Mouse (Mus musculus) forebrain, embryonic 10.5 days (tissue): ENCODE results near the gene Npcd. TPM values are rescaled to one million over a fixed set of nuclear protein-coding genes. Genes with fewer than 3 reads are reported as not detected.

Experiments used
- DNase-seq: peaks from one replicate; pipeline ENCODE4 v3.0.0-alpha.2; 2017; ENCODE audit warnings: low spot score; ENCODE audit errors: extremely low spot score
- H3K27ac ChIP-seq: fragments of 300-500 bp; sonication (generic); 2 replicates; pipeline ENCODE4 v1.5.1; 2016; ENCODE audit warnings: mild to moderate bottlenecking
- H3K27me3 ChIP-seq: fragments of 300-500 bp; sonication (generic); 2 replicates; pipeline ENCODE4 v1.6.1; 2016; ENCODE audit warnings: mild to moderate bottlenecking; ENCODE audit not compliant: poor library complexity, severe bottlenecking
- H3K36me3 ChIP-seq: fragments of 300-500 bp; sonication (generic); replicated peaks from 2 replicates; pipeline ENCODE4 v1.6.1; 2016; ENCODE audit warnings: mild to moderate bottlenecking, moderate library complexity
- H3K4me1 ChIP-seq: fragments of 300-500 bp; sonication (generic); 2 replicates; pipeline ENCODE4 v1.6.1; 2016
- H3K4me3 ChIP-seq: fragments of 300-500 bp; sonication (generic); 2 replicates; pipeline ENCODE4 v1.5.1; 2016; ENCODE audit warnings: mild to moderate bottlenecking, moderate library complexity
- H3K9me3 ChIP-seq: fragments of 300-500 bp; sonication (generic); 2 replicates; pipeline ENCODE4 v1.6.1; 2016; ENCODE audit warnings: mild to moderate bottlenecking, moderate library complexity
- WGBS: fragments of 180-500 bp; shearing (Covaris S2); methylation state at CpG from one replicate; pipeline ENCODE4 v1.1.7; 2016; 5-methylcytosine and 5-hydroxymethylcytosine counted together
- polyA plus RNA-seq: library from polyadenylated mRNA; unstranded; fragments of >200 nt; fragmentation: Nextera tagmentation; extraction: Ambion mirVana; gene quantifications from 2 replicates; pipeline ENCODE4 v1.2.1, GENCODE M21; 2016

The Npcd gene
- polyA plus RNA-seq, 1 experiment from 2014 or later, result not detected

GRCm38 (mm10) chr15:79850143-79850542 is 16.1 kb upstream of the Npcd start:
- H3K36me3 ChIP-seq, result no peaks in the 10 kb centered on the region
- H3K4me3 ChIP-seq, result no peak overlapping the region
- 92% methylated on average over 2 of the region's 2 CpGs for whole genome bisulfite sequencing
- H3K27ac ChIP-seq, result no peak overlapping the region
- peaks cover 7% of the 10 kb centered on the region; the same call in 1 of the 2 replicates for H3K9me3 ChIP-seq
- peaks cover 12% of the 10 kb centered on the region for H3K4me1 ChIP-seq
- peaks cover 11% of the 10 kb centered on the region; the same call in 1 of the 2 replicates for H3K27me3 ChIP-seq
- DNase-seq, result no peak

DNA sequence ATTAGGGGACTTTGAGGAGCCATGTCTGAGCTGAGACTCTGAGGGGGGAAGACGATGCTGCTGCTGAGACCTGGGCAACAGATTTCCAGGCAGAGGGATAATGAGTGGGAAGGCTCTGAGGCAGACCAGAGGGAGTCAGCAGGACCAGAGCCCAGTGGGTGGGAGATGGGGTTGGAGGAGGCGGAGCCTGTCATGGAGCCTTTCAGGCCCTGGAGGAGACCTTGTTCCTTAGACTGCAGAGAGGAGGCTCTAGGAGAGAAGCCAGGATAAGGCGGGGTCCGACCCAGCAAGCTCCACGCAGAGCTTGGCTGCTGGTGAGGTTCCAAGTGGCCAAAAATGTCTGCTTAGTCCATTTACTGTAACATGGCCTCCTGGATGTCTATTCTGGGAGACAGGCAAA is 13.1 kb upstream of the Npcd start:
- no peak overlapping the region for H3K4me3 ChIP-seq
- H3K27ac ChIP-seq, result no peak overlapping the region
- H3K27me3 ChIP-seq, result peaks cover 11% of the 10 kb centered on the region; the same call in 1 of the 2 replicates
- peaks cover 12% of the 10 kb centered on the region for H3K4me1 ChIP-seq
- no peak for DNase-seq
- H3K36me3 ChIP-seq, result no peaks in the 10 kb centered on the region
- H3K9me3 ChIP-seq, result peaks cover 7% of the 10 kb centered on the region; the same call in 1 of the 2 replicates
- WGBS, result 25% methylated on average over 5 of the region's 5 CpGs

DNA sequence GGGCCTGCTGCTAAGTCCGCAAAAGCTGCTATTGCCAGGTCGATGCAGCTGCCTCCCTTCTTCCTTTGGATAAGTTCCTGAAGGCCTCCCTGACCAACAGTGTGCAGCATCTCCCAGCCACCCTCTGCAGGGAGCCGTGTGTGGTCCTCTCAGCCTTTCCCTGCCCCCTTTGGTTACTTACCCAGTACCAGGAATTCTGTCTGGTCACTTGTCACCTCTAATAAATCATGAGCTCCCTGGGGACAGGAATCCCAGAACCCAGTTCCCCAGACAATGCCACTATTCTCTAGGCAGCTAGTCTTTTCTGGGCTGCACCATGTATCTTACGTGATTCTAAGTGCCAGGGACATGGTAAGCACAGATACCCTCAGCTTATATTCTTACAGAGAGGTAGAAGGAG is 11.9 kb upstream of the Npcd start:
- Histone ChIP-seq H3K27ac (no peak overlapping the region), H3K27me3 (peaks cover 11% of the 10 kb centered on the region; the same call in 1 of the 2 replicates), H3K4me1 (peaks cover 12% of the 10 kb centered on the region), H3K36me3 (no peaks in the 10 kb centered on the region), H3K9me3 (peaks cover 7% of the 10 kb centered on the region; the same call in 1 of the 2 replicates), H3K4me3 (no peak overlapping the region)
- 79% methylated on average over 4 of the region's 4 CpGs for WGBS
- DNase-seq, result no peak

DNA sequence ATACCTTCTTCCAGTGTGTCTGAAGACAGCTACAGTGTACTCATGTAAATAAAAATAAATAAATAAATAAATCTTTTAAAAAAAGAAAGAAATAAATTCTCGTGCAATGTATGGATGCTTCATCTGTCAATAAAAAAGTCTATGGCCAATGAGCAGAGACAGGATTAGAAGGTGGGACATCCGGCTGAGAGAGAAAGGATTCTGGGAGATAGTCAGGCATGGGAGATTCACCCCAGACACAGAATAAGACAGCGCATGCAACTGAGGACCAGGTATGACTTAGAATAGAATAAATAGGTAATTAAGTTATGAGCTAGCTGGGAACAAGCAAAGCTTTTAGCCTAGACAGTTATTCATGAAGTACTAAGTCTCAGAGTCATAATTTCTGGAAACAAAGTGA is 8.9 kb upstream of the Npcd start:
- Histone ChIP-seq H3K27ac (no peak overlapping the region), H3K9me3 (no peaks in the 10 kb centered on the region), H3K4me1 (peaks cover 12% of the 10 kb centered on the region), H3K36me3 (no peaks in the 10 kb centered on the region), H3K4me3 (no peak overlapping the region), H3K27me3 (peaks cover 11% of the 10 kb centered on the region; the same call in 1 of the 2 replicates)
- 83% methylated on average over 3 of the region's 3 CpGs for WGBS
- no peak for DNase-seq

- 76% methylated on average over 2 of the region's 2 CpGs for WGBS
- no peaks in the 10 kb centered on the region for H3K36me3 ChIP-seq
- H3K27ac ChIP-seq, result no peak overlapping the region
- H3K27me3 ChIP-seq, result no peaks in the 10 kb centered on the region
- H3K4me1 ChIP-seq, result peaks cover 7% of the 10 kb centered on the region
- H3K9me3 ChIP-seq, result no peaks in the 10 kb centered on the region
- H3K4me3 ChIP-seq, result no peak overlapping the region
- no peak for DNase-seq
Measured at GRCm38 (mm10) chr15:79840281-79840680, 6.2 kb upstream of the Npcd start.

DNA sequence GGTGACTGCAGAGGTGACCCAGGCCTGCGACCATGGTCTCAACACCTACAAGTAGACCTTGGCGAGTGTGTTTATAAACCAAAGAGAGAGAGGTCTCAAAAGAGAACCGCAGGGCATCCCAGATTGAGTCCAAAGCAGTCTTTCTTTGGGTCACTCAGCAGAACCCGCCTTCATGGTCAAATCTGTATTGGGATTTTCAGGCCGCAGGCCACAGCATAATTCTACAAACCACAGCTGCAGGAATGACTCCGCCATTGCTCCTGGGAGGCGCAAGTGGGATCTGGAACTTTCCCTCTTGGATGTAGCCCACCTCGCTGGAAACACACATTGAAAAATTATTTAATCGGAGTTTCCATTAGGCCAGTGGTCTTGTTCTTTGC is 834 bp upstream of the Npcd start:
- peaks cover 11% of the 10 kb centered on the region for H3K36me3 ChIP-seq
- peak overlapping the region; percentile 97 for H3K27ac ChIP-seq
- 56% methylated on average over 9 of the region's 9 CpGs for WGBS
- H3K4me1 ChIP-seq, result peaks cover 50% of the 10 kb centered on the region
- DNase-seq, result no peak
- no peaks in the 10 kb centered on the region for H3K27me3 ChIP-seq
- H3K4me3 ChIP-seq, result peak overlapping the region; percentile 69
- H3K9me3 ChIP-seq, result no peaks in the 10 kb centered on the region

GRCm38 (mm10) chr15:79833251-79834050 is 586 bp downstream of the Npcd start:
- Histone ChIP-seq H3K27me3 (no peaks in the 10 kb centered on the region), H3K4me3 (peak overlapping the region; percentile 69), H3K27ac (peak overlapping the region; percentile 97), H3K9me3 (no peaks in the 10 kb centered on the region), H3K36me3 (peaks cover 24% of the 10 kb centered on the region), H3K4me1 (peaks cover 65% of the 10 kb centered on the region)
- WGBS, result 1% methylated on average over 41 of the region's 41 CpGs
- peak; percentile 38 for DNase-seq

DNA sequence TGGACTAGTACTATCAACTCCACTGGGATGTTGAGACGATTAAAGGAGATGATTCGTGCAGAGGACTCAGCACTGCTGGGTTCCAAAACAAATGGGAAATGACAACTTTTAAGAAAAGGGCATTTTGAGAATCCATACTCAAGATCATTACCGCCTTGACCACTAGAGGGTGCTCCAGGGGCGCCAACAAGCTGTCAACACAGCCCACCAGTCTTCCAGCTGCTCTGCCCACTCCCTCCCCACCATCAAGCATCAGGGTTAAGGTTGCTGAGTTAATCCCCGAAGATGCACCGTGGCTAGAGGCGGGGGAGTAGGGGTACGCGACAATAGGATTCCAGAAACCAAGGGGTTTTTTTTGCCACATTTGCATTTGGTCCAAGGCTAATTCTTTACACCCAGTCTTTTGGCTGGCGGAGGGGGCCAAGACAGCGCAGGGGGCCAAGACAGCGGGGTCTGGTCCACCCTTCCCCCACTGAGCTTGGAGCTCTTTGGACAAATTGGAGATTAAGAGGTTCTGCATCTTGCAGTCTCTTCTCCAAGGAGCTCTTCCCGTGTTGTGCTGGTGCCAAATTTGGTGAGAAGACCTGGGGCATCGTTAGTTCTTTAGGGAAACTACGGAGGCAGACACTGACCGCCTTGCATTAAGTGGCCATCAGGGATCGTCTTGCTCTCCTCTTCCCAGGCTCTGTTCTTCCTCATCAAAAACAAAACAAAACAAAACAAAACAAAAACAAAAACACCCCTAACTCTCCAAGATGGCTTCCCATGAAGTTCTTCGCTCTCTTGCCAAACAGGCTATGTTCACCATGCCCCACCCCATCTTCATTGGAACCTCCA is 1.8 kb downstream of the Npcd start:
- Histone ChIP-seq H3K9me3 (no peaks in the 10 kb centered on the region), H3K4me3 (peak overlapping the region; percentile 69), H3K27me3 (no peaks in the 10 kb centered on the region), H3K4me1 (peaks cover 72% of the 10 kb centered on the region), H3K27ac (peak overlapping the region; percentile 97), H3K36me3 (peaks cover 36% of the 10 kb centered on the region)
- peak; percentile 80 for DNase-seq
- WGBS, result 27% methylated on average over 18 of the region's 18 CpGs

DNA sequence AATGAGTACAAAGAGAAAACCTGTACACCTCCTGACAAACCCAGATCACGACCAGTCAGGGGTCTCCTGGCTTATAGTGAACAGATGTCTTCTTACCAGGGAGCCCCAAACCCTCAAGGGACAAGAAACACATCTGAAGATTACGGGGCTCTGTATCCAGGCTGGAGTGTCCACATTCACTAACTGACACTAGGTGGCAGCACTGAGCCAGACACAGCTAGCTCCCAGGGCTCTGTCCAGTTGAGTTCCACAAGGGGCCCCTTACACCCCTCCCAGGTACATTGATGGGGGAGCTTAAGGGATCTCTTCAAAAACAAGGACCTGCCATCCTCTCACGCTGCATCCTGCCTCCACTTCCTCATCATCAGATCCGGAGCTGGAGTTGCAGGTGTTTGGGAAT is 3.6 kb downstream of the Npcd start:
- Histone ChIP-seq H3K4me3 (no peak overlapping the region), H3K9me3 (no peaks in the 10 kb centered on the region), H3K27me3 (no peaks in the 10 kb centered on the region), H3K27ac (no peak overlapping the region), H3K36me3 (peaks cover 51% of the 10 kb centered on the region), H3K4me1 (peaks cover 78% of the 10 kb centered on the region)
- peak; percentile 76 for DNase-seq
- 19% methylated on average over 4 of the region's 4 CpGs for WGBS

DNA sequence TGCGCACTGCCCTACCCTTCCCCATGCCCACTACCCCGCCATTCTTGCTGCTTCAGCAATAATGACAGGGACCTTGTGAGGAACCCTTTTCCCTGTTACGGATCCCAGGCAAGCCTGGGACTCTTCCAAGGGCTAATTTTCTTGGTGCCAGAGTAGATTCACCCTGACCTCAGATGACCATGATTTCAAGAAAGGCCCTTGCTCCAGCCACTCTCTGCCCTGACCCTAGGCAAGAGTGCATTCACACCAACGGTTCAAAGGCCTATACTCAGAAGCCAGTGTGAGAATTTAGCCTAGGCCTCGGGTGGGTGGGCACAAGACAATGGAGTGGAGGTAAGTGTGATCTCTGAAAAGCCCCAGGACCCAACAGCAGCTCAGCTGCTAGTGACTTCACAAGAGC is 4.6 kb downstream of the Npcd start:
- Histone ChIP-seq H3K27me3 (no peaks in the 10 kb centered on the region), H3K4me1 (peaks cover 76% of the 10 kb centered on the region), H3K4me3 (no peak overlapping the region), H3K36me3 (peaks cover 61% of the 10 kb centered on the region), H3K9me3 (no peaks in the 10 kb centered on the region), H3K27ac (no peak overlapping the region)
- DNase-seq, result no peak
- 79% methylated on average over 5 of the region's 5 CpGs for WGBS

DNA sequence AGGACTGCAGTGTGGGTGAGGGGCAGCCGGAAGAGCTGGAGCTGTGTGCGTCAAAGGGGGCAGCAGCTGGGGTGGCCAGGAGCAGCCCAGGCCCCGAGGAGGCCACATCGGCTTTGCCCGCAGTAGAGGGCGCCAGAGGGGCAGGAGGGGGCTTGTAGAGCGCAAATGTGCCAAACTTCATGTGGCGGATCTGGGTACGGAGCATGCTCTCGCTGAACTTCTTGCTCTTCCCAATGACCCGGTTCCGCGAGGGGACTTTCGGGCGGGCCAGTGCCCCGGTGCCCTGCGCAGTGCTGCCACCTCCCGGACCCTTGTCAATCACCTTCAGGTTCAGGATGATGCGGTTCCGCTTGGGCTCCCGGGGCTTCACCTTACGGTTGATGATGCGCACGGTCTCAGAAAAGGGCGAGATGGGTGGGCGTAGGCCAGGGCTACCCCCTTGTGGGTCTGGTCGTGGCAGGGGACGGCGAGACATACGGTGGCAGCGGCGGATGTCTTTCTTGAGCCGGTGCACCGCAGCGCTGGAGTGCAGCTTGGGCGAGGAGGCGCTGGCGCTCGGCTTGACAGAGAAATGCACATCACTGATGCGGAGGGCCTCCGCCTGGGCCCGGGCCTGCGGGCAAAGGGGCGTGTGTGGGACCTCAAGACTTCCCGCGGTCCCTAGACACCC is 5.5 kb downstream of the Npcd start:
- Histone ChIP-seq H3K27ac (peak overlapping the region; percentile 22; the same call in 1 of the 2 replicates), H3K36me3 (peaks cover 68% of the 10 kb centered on the region), H3K27me3 (no peaks in the 10 kb centered on the region), H3K4me1 (peaks cover 73% of the 10 kb centered on the region), H3K4me3 (peak overlapping the region; percentile 29), H3K9me3 (no peaks in the 10 kb centered on the region)
- peak; percentile 27 for DNase-seq
- 59% methylated on average over 46 of the region's 46 CpGs for WGBS

DNA sequence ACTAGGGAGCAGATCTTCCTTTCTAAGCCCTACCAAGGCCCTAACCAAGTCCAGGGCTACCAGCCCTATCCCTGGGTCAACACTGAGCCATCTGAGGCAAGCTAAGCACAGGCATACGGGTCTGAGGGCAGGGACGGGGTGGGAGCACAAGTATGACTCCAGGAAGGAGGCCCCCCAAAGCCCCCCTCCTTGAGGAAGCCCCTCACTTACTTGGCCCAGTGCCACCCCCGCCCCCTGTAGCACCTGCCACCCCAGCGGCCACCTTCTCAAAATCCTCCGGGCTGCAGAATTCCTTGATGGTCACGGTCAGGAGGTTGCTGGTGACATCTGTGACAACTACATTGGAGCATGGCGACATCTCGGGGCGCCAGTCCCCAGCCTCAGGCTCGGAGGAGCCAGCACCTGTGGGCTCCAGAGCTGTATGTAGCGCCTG is 6.2 kb downstream of the Npcd start:
- WGBS, result 94% methylated on average over 11 of the region's 11 CpGs
- DNase-seq, result no peak
- H3K4me1 ChIP-seq, result peaks cover 69% of the 10 kb centered on the region
- H3K27ac ChIP-seq, result no peak overlapping the region
- H3K36me3 ChIP-seq, result peaks cover 75% of the 10 kb centered on the region
- H3K9me3 ChIP-seq, result no peaks in the 10 kb centered on the region
- H3K27me3 ChIP-seq, result no peaks in the 10 kb centered on the region
- 0 out of 2 replicates have a peak overlapping the region, but pooled peaks have one; percentile 0 for H3K4me3 ChIP-seq
